Mouse (Mus musculus): ENCODE results near the gene Arap1. TPM values are rescaled to one million over a fixed set of nuclear protein-coding genes. Genes with fewer than 3 reads are reported as not detected.

The Arap1 gene
- polyA plus RNA-seq, 1 experiment: 363 TPM

DNA sequence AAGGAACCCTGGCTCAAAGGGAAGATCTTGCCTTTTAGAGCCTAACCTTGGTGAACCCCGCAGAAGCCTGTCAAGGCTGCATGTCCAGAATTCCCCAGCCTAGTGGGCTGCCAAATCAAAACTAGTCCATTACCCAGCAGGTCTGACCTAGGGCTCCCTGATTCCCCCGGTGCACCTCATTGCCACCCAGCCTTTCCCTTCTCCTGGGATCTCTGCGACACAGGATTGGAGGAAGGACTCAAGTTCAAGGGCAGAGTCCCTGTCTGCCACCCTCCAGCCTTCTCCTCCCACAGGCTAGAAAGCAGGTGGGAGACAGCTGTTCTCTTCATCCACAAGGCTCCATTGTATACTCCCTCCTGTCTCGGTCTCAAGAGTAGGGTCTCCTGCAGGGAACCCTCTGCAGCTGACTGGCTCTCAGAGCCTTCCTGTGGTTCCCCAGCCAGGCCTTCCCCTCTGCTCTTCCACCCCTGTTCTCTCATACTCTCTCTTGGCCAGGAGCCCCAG, 110.5 kb downstream of the Arap1 start:
- H3K4me3 ChIP-seq (ENCODE audit: insufficient read depth, low read length): no peak overlapping the region
- H3K4me1 ChIP-seq (ENCODE audit: control insufficient read depth, insufficient read depth, low read length): peaks cover 39% of the 10 kb centered on the region
- H3K27ac ChIP-seq (ENCODE audit: insufficient read depth, low read depth, low read length): no peak overlapping the region
- TF ChIP-seq POLR2A (IDR thresholded peaks at IDR 0.05; ENCODE audit: borderline replicate concordance, low read depth, low read length) (no peak), CTCF (IDR thresholded peaks at IDR 0.05; ENCODE audit: low read depth, low read length) (no peak)

DNA sequence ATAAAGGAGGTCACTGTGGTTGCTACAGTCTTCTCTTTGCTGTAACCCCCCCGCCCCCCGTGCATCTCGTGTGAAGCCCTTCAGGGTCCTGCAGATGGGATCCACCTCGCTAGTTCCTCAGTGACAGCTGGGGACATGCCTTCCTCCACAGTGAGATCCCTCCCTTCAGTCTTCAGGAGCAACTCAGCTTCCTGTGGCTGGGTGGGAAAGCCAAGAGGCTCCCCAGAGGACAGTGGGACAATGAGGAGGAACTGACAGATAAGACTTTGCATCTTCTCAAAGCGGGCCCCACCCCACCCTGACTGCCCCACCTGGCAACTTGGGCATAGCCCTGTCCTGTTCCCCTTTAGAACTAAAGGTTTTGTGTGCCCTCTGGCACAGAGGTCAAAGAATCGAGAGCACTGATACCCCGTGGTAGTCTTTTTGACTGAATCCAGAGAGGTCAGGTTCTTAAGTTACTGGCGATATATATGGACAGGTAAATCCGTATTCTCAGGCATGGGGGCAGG, 111.5 kb downstream of the Arap1 start:
- no peak for TF ChIP-seq CTCF (IDR thresholded peaks at IDR 0.05; ENCODE audit: low read depth, low read length)
- no peak for TF ChIP-seq POLR2A (IDR thresholded peaks at IDR 0.05; ENCODE audit: borderline replicate concordance, low read depth, low read length)
- Histone ChIP-seq H3K4me1 (ENCODE audit: control insufficient read depth, insufficient read depth, low read length) (peaks cover 32% of the 10 kb centered on the region), H3K27ac (ENCODE audit: insufficient read depth, low read depth, low read length) (no peak overlapping the region), H3K4me3 (ENCODE audit: insufficient read depth, low read length) (no peak overlapping the region)

DNA sequence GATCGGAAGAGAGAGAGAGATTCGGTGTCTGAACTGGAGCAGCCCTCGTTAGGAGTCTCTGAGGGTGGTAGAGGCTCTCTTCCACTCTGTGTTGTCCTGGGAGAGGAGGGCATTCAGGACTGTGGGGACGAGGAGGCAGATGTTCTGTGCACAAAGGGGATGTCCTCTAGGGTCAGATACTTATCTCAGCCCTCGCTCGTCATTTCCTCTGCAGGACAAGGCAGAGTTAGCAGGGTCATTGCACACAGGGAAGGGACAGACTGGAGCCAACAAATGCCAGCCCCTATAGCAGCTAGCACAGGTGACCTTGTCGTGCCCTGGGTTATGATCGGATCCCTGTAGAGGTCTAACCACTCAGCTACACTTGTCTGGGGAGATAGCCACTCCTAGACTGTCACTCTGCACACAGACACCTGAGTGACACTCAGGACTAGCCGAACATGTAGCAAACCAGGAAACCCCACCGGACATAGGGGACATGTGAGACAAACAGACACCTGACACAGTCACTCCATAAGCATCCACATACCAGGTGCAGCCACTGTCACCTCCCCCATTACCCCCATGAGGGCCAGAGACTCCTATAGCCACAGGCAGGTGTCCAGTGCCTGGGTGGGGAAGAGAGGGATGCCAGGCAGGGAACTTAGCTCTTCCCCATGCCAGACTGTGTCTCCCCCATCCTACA, 112.2 kb downstream of the Arap1 start:
- H3K4me1 ChIP-seq (ENCODE audit: control insufficient read depth, insufficient read depth, low read length): peaks cover 26% of the 10 kb centered on the region
- no peak overlapping the region for H3K27ac ChIP-seq (ENCODE audit: insufficient read depth, low read depth, low read length)
- no peak overlapping the region for H3K4me3 ChIP-seq (ENCODE audit: insufficient read depth, low read length)
- TF ChIP-seq POLR2A (IDR thresholded peaks at IDR 0.05; ENCODE audit: borderline replicate concordance, low read depth, low read length) (no peak), CTCF (IDR thresholded peaks at IDR 0.05; ENCODE audit: low read depth, low read length) (no peak)

DNA sequence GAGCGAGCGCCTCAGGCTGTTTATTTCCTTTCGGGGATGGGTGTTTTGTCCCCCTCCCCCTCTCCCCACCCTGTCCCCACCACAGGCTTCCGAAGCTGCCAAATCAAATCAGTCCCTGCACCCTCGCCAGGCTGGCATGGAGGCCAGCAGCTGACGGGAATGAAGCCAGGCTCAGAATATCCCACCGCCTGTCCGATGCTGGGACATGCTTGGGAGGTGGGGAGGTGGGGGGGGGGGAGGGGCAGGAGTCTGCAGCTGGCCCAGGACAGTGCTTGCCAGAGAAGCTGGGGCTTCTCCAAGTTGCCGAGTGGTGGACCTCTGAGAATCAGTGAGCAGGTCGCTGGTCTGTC, 112.7 kb downstream of the Arap1 start:
- no peak overlapping the region for H3K27ac ChIP-seq (ENCODE audit: insufficient read depth, low read depth, low read length)
- no peak for TF ChIP-seq POLR2A (IDR thresholded peaks at IDR 0.05; ENCODE audit: borderline replicate concordance, low read depth, low read length)
- TF ChIP-seq CTCF (IDR thresholded peaks at IDR 0.05; ENCODE audit: low read depth, low read length): no peak
- peaks cover 26% of the 10 kb centered on the region for H3K4me1 ChIP-seq (ENCODE audit: control insufficient read depth, insufficient read depth, low read length)
- H3K4me3 ChIP-seq (ENCODE audit: insufficient read depth, low read length): no peak overlapping the region

DNA sequence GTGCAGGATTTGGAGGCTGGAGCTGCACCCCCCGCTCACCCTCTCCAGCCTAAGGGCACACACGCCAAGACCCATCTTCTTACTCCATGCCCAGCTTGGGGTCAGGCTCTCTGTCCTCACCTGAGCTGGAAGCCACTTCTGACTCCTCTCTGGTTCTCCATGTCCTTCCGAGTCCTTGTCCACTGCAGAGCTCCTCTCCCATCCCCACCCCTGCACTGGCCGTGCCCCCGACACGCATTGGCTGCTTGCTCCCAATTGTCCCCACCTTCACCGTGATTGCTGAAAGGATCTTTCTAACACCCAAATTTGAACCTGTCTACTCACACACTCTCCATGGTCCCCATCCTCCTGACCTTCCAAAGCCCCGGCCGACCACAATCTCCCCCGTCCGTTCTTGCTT, 113.7 kb downstream of the Arap1 start:
- no peak for TF ChIP-seq POLR2A (IDR thresholded peaks at IDR 0.05; ENCODE audit: borderline replicate concordance, low read depth, low read length)
- TF ChIP-seq CTCF (IDR thresholded peaks at IDR 0.05; ENCODE audit: low read depth, low read length): no peak
- peaks cover 27% of the 10 kb centered on the region for H3K4me1 ChIP-seq (ENCODE audit: control insufficient read depth, insufficient read depth, low read length)
- H3K4me3 ChIP-seq (ENCODE audit: insufficient read depth, low read length): no peak overlapping the region
- H3K27ac ChIP-seq (ENCODE audit: insufficient read depth, low read depth, low read length): no peak overlapping the region

Other genes with a start within 250 kb of the Arap1 start
- 13.2 and 28.0 TPM in 2 replicates for gene Atg16l2, start 45.8 kb upstream of the Arap1 start, polyA plus RNA-seq (2012; ENCODE audit: insufficient read depth, insufficient read length, missing spikeins)
- 3.3 and 8.0 TPM in 2 replicates for gene Stard10, start 31.0 kb upstream of the Arap1 start, polyA plus RNA-seq (2012; ENCODE audit: insufficient read depth, insufficient read length, missing spikeins)
- 8.7 and 11.2 TPM in 2 replicates for gene Gm45837, start 62.8 kb downstream of the Arap1 start, polyA plus RNA-seq (2012; ENCODE audit: insufficient read depth, insufficient read length, missing spikeins)
- 2.6 and 3.5 TPM in 2 replicates for gene Pde2a, start 73.6 kb downstream of the Arap1 start, polyA plus RNA-seq (2012; ENCODE audit: insufficient read depth, insufficient read length, missing spikeins)
- gene Art2b, start 237.5 kb downstream of the Arap1 start, polyA plus RNA-seq (2012; ENCODE audit: insufficient read depth, insufficient read length, missing spikeins): not detected in 2 replicates

All from bone marrow macrophage, adult 2 months (primary cell).